Mouse (Mus musculus): Measurements from ENCODE around the gene Tgm6. TPM values are rescaled to one million over a fixed set of nuclear protein-coding genes. Genes with fewer than 3 reads are reported as not detected.

The Tgm6 gene
- polyA plus RNA-seq (2015; fragmentation: Nextera tagmentation; extraction: Ambion mirVana), result not detected in 2 replicates

- DNase-seq (no peak), ATAC-seq (ENCODE audit: low read depth) (no peak)
- H3K4me2 ChIP-seq, result no peak within 1 kb of the TSS
- H3K27me3 ChIP-seq, result no peaks in the 10 kb centered on the region
- 55% methylated on average over 4 of the region's 4 CpGs for WGBS (ENCODE audit: insufficient replicate concordance)
- no peaks in the 10 kb centered on the region for H3K9me3 ChIP-seq (replicated peaks)
- no peak within 1 kb of the TSS for H3K4me3 ChIP-seq (replicated peaks)
- H3K9ac ChIP-seq, result no peak within 1 kb of the TSS
- H3K36me3 ChIP-seq, result no peaks in the 10 kb centered on the region
- no peak within 1 kb of the TSS for H3K27ac ChIP-seq
- no peaks in the 10 kb centered on the region for H3K4me1 ChIP-seq (replicated peaks)
Observed at GRCm38 (mm10) chr2:130112116-130112515, at the start of gene Tgm6. TSS of gene Tgm6 (plus strand) at chr2:130112416.

DNA sequence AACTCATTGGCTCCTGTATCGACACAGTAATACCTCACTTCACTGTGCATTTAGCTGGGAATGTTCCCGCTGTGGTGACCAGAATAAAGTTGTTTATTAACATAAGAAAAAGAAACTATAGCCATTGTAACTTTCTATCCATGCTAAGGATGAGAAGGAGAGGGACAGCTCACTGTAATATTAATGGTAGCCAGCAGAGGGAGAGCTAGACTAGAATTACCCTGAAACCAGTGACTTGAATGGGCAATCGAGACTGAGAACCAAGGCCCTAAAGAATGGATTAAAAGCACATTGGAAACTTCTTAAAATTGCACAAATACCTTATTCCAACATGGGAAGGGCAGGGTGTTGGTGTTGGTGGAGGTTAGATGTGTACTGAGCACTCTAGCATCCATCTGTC is 44.0 kb upstream of the Tgm6 start:
- Histone ChIP-seq H3K4me3 (replicated peaks) (no peak overlapping the region), H3K4me2 (no peak overlapping the region), H3K4me1 (replicated peaks) (no peaks in the 10 kb centered on the region), H3K27me3 (no peaks in the 10 kb centered on the region), H3K9ac (no peak overlapping the region), H3K36me3 (no peaks in the 10 kb centered on the region), H3K27ac (no peak overlapping the region), H3K9me3 (replicated peaks) (no peaks in the 10 kb centered on the region)
- DNase-seq (no peak), ATAC-seq (ENCODE audit: low read depth) (no peak)
- 20% methylated on average over 3 of the region's 3 CpGs for WGBS (ENCODE audit: insufficient replicate concordance)

GRCm38 (mm10) chr2:130070396-130070795 is 41.8 kb upstream of the Tgm6 start:
- Histone ChIP-seq H3K9me3 (replicated peaks) (no peaks in the 10 kb centered on the region), H3K4me1 (replicated peaks) (no peaks in the 10 kb centered on the region), H3K4me3 (replicated peaks) (no peak overlapping the region), H3K27me3 (no peaks in the 10 kb centered on the region), H3K9ac (no peak overlapping the region), H3K4me2 (no peak overlapping the region), H3K27ac (no peak overlapping the region), H3K36me3 (no peaks in the 10 kb centered on the region)
- ATAC-seq (ENCODE audit: low read depth) (no peak), DNase-seq (no peak)
- WGBS (ENCODE audit: insufficient replicate concordance), result 62% methylated on average over 2 of the region's 2 CpGs

DNA sequence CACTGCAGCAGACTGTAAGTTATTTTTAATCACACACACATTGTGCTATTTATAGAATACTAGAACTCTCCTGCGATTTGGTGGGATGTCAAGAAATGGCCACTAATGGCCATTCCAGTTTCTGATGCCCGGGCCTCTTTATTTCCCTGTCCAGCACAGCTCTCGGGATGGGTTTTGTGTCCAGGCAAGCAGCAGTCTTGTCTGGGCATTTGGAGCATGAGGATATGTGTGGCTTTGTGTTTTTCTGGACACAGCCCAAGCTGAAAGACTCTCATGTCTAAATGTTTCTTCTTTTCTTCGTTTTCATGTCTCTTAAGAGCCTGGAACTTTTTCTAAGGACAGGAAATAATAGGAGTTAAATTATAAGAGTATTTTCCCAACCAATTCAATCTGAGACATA is 588 bp downstream of the Tgm6 start:
- no peak for ATAC-seq (ENCODE audit: low read depth)
- DNase-seq, result no peak
- WGBS (ENCODE audit: insufficient replicate concordance), result 59% methylated on average over 4 of the region's 4 CpGs
- H3K27ac ChIP-seq, result no peak overlapping the region
- H3K27me3 ChIP-seq, result no peaks in the 10 kb centered on the region
- no peak overlapping the region for H3K9ac ChIP-seq
- no peak overlapping the region for H3K4me3 ChIP-seq (replicated peaks)
- no peak overlapping the region for H3K4me2 ChIP-seq
- no peaks in the 10 kb centered on the region for H3K36me3 ChIP-seq
- no peaks in the 10 kb centered on the region for H3K9me3 ChIP-seq (replicated peaks)
- H3K4me1 ChIP-seq (replicated peaks), result no peaks in the 10 kb centered on the region

DNA sequence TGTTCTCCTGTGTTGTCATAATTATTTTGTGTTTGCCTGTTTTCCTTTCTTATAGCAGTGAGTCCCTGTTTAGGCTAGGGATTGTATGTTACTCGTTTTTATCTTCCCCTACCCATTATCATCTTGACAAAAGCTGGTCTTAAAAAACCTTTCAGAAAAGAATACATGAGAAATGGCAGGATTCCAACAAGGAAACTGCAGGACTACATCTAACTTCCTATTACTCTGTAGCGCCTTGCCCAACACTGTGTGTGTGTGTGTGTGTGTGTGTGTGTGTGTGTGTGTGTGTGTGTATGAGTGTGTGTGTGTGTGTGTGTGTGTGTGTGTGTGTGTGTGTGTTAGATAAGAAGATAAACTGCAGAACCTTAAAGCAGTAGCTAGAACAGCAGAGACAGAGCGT is 1.2 kb downstream of the Tgm6 start:
- H3K9ac ChIP-seq, result no peak overlapping the region
- no peak overlapping the region for H3K4me2 ChIP-seq
- no peak for ATAC-seq (ENCODE audit: low read depth)
- H3K4me3 ChIP-seq (replicated peaks), result no peak overlapping the region
- H3K27me3 ChIP-seq, result no peaks in the 10 kb centered on the region
- no peaks in the 10 kb centered on the region for H3K36me3 ChIP-seq
- DNase-seq, result no peak
- no peaks in the 10 kb centered on the region for H3K4me1 ChIP-seq (replicated peaks)
- H3K27ac ChIP-seq, result no peak overlapping the region
- 21% methylated on average over 3 of the region's 3 CpGs for whole genome bisulfite sequencing (ENCODE audit: insufficient replicate concordance)
- H3K9me3 ChIP-seq (replicated peaks), result no peaks in the 10 kb centered on the region

DNA sequence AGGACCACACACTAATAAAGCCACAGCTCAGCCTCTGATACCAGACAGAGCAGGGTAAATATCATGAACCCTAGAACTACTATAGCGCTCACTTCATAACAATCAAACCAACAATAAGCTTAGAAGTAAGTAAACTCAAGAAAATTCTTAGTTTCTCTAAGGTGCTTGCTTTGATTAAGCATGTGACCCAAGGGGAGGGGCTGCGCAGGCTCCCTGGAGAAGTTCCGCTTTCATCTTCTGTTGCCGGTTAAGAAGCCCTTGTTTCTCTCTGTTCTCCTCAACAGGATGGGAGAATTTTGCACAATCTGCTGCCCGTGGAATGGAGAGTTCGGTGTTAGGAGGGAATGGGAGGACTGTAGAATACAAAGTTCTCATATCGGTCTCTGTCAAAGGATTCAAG is 6.4 kb downstream of the Tgm6 start:
- WGBS (ENCODE audit: insufficient replicate concordance), result 61% methylated on average over 7 of the region's 7 CpGs
- Histone ChIP-seq H3K27ac (no peak overlapping the region), H3K27me3 (no peaks in the 10 kb centered on the region), H3K9me3 (replicated peaks) (no peaks in the 10 kb centered on the region), H3K9ac (no peak overlapping the region), H3K4me3 (replicated peaks) (no peak overlapping the region), H3K4me1 (replicated peaks) (no peaks in the 10 kb centered on the region), H3K4me2 (no peak overlapping the region), H3K36me3 (no peaks in the 10 kb centered on the region)
- DNase-seq (no peak), ATAC-seq (ENCODE audit: low read depth) (no peak)

DNA sequence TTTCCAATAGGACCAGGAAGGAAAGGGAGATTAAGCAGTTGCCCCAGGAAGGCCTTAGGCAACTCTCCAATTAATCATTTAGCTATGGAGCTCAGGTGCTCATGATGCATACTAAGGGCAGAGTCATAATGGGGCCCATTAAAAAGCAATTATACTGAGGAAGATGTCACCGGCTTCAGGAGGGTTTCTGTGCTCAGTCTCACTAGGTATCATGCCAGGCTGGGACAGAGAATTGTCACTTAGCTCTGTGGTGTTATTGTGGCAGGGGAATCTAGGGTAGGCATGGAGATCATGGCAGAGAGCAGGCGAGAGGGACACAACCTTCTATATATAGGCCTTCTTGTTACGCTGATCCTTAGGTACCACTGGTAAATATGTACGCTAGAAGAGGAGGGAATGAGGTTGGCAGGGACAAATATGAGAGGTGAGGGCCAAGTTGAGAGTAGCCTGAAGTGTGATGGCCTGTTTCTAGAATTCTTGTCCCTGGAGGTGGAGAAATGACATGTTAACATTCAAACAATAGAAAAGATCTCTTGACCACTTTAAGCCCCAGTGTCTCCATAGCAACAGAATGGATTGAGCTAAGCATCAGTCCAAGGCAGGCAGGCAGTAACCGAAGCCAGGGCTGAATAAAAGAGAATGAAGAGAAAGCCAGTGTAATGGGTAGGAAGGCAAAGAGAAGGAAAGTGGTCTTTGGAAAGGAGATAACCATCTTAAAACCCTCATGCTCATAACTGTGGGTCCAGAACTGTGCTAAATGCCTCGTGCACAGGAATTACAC is 13.3 kb downstream of the Tgm6 start:
- Histone ChIP-seq H3K27me3 (no peaks in the 10 kb centered on the region), H3K27ac (no peak overlapping the region)
- WGBS (ENCODE audit: insufficient replicate concordance), result 63% methylated on average over 6 of the region's 6 CpGs

DNA sequence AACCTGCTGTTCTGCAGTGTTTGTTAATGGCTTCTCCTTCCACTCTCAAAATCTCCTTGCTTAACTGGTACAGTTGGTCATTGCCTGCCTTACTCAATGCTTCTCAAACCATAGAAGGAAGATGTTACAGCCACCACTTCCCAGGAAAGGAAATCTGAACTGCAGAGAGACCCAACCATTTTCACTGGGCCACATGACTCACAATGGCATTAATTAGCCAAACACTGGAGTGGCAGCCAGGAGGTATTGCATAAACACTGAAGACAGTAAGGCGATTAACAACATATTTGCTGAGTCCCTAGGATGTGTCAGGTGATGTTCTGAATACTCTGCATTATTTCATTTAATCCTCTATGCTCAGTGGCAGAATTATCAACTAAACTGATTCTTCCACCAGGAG is 13.9 kb downstream of the Tgm6 start:
- H3K9me3 ChIP-seq (replicated peaks), result no peaks in the 10 kb centered on the region
- H3K36me3 ChIP-seq, result no peaks in the 10 kb centered on the region
- H3K4me1 ChIP-seq (replicated peaks), result no peaks in the 10 kb centered on the region
- no peaks in the 10 kb centered on the region for H3K27me3 ChIP-seq
- H3K27ac ChIP-seq, result no peak overlapping the region
- WGBS (ENCODE audit: insufficient replicate concordance), result 56% methylated on average over 1 of the region's 1 CpGs
- no peak overlapping the region for H3K4me2 ChIP-seq
- ATAC-seq (ENCODE audit: low read depth) (no peak), DNase-seq (no peak)
- H3K9ac ChIP-seq, result no peak overlapping the region
- no peak overlapping the region for H3K4me3 ChIP-seq (replicated peaks)

More for the DNA sequence above, 13.3 kb downstream of the Tgm6 start:
- no peak overlapping the region for H3K4me3 ChIP-seq (replicated peaks)
- ATAC-seq (ENCODE audit: low read depth) (no peak), DNase-seq (no peak)
- H3K9ac ChIP-seq, result no peak overlapping the region
- no peak overlapping the region for H3K4me2 ChIP-seq
- no peaks in the 10 kb centered on the region for H3K4me1 ChIP-seq (replicated peaks)
- no peaks in the 10 kb centered on the region for H3K36me3 ChIP-seq
- no peaks in the 10 kb centered on the region for H3K9me3 ChIP-seq (replicated peaks)

GRCm38 (mm10) chr2:130129687-130130086 is 17.5 kb downstream of the Tgm6 start:
- Histone ChIP-seq H3K9me3 (replicated peaks) (no peaks in the 10 kb centered on the region), H3K4me2 (no peak overlapping the region), H3K27me3 (no peaks in the 10 kb centered on the region), H3K9ac (no peak overlapping the region), H3K36me3 (no peaks in the 10 kb centered on the region), H3K4me3 (replicated peaks) (no peak overlapping the region), H3K27ac (no peak overlapping the region), H3K4me1 (replicated peaks) (no peaks in the 10 kb centered on the region)
- WGBS (ENCODE audit: insufficient replicate concordance), result 4% methylated on average over 1 of the region's 1 CpGs
- ATAC-seq (ENCODE audit: low read depth) (no peak), DNase-seq (no peak)

DNA sequence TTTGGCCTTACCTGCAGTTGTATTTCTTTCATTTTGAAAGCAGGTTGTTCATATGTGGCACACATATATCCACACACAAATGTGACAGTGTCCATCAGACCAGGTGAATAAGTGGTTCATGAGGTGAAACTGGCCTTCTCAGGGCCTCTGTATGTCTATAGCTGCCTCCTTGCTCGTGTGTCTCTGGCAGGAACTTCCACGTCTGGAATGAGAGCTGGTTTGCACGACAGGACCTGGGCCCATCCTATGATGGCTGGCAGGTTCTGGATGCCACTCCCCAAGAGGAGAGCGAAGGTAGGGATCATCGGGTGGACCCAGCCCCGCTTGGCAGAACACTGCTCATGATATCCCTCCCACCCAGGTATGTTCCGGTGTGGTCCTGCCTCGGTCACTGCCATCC is 30.8 kb downstream of the Tgm6 start:
- Histone ChIP-seq H3K27me3 (no peaks in the 10 kb centered on the region), H3K4me3 (replicated peaks) (no peak overlapping the region), H3K4me1 (replicated peaks) (no peaks in the 10 kb centered on the region), H3K4me2 (no peak overlapping the region), H3K9ac (no peak overlapping the region), H3K36me3 (no peaks in the 10 kb centered on the region), H3K9me3 (replicated peaks) (no peaks in the 10 kb centered on the region), H3K27ac (no peak overlapping the region)
- no peak for DNase-seq
- 85% methylated on average over 8 of the region's 8 CpGs for WGBS (ENCODE audit: insufficient replicate concordance)
- ATAC-seq (ENCODE audit: low read depth), result no peak

DNA sequence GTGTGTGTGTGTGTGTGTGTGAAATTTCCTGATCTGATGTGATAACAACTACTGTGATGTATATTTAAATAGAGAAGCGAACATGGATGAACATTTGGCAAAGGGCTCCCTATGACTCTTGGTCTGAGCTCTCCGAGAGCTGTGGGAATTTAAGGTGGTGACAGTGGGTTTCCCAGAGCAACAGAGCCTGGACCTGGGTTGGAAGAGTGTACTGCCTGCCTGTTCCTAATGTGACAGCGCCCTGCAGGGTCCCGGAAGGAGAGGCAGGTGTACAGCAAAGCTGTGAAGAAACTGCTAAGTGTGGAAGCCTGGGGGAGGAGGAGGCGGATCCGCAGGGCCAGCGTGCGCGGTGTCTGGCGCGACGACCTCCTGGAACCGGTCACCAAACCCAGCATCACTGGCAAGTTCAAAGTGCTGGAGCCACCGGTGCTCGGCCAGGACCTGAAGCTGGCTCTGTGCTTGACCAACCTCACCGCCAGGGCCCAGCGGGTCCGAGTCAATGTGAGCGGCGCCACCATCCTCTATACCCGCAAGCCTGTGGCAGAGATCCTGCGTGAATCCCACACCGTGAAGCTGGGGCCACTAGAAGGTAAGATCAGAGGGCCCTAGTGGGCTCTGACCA is 32.6 kb downstream of the Tgm6 start:
- 69% methylated on average over 23 of the region's 23 CpGs for WGBS (ENCODE audit: insufficient replicate concordance)
- no peak overlapping the region for H3K4me2 ChIP-seq
- no peak overlapping the region for H3K4me3 ChIP-seq (replicated peaks)
- ATAC-seq (ENCODE audit: low read depth), result no peak
- no peaks in the 10 kb centered on the region for H3K36me3 ChIP-seq
- H3K9me3 ChIP-seq (replicated peaks), result no peaks in the 10 kb centered on the region
- H3K4me1 ChIP-seq (replicated peaks), result no peaks in the 10 kb centered on the region
- no peaks in the 10 kb centered on the region for H3K27me3 ChIP-seq
- no peak overlapping the region for H3K9ac ChIP-seq
- DNase-seq, result no peak
- H3K27ac ChIP-seq, result no peak overlapping the region

DNA sequence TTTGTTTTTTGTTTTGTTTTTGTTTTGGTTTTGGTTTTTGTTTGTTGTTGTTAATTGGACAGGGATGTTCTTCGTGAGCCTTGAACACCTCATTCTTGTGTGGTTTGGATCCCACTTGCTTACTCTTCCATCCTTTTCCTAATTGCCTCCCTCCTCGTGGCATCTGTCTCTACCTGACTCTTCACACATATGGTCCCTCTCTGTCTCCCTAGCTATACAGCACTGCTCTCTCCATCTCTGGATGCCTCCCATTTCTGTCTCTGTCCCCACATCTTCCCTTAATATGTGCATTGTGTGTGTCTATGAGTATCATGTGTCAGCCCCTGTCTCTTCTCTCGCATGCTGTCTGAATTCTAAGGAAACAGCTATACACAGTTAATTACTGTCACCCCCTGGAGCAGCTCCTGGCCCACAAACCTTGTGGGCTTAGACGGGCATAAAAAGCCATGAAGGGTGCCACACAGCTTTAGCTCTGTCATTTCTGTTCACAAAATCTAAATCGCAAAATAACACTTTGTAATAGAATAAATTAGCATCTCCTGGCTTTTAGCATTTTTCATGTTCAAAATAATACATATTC is 34.0 kb downstream of the Tgm6 start:
- no peaks in the 10 kb centered on the region for H3K9me3 ChIP-seq (replicated peaks)
- H3K4me3 ChIP-seq (replicated peaks), result no peak overlapping the region
- no peak overlapping the region for H3K4me2 ChIP-seq
- 53% methylated on average over 5 of the region's 5 CpGs for WGBS (ENCODE audit: insufficient replicate concordance)
- no peaks in the 10 kb centered on the region for H3K27me3 ChIP-seq
- H3K27ac ChIP-seq, result no peak overlapping the region
- no peak overlapping the region for H3K9ac ChIP-seq
- ATAC-seq (ENCODE audit: low read depth) (no peak), DNase-seq (no peak)
- no peaks in the 10 kb centered on the region for H3K4me1 ChIP-seq (replicated peaks)
- no peaks in the 10 kb centered on the region for H3K36me3 ChIP-seq
